ENCODE assay signal across 8 mouse cellular contexts in genomic region chr17:55958918-55959728, GRCm38 (mm10). TPM values are rescaled to one million over a fixed set of nuclear protein-coding genes. Genes with fewer than 3 reads are reported as not detected.
DNase-seq lines count a peak whose midpoint lies in the region; ATAC-seq and TF ChIP-seq lines count a peak whose summit lies in the region.

Yju2 (plus strand) TSS chr17:55959099.

- peak; percentile 90 for DNase-seq in Patski (ENCODE audit: low read depth, low spot score)
- DNase-seq in cerebellum, postnatal 14 days: peak; percentile 94 to 96
- peak; percentile 90 to 93 for DNase-seq in frontal cortex, postnatal 14 days (ENCODE audit: low spot score in 2 of 2)
- peak; percentile 90 to 91 for DNase-seq in layer of hippocampus, postnatal 25 days (ENCODE audit: extremely low spot score in 1 of 2, low spot score in 1 of 2)
- peak; percentile 94 for DNase-seq in lung, postnatal 25 days (ENCODE audit: low spot score)
- peak; percentile 98 for DNase-seq in retina, embryonic 14.5 days (ENCODE audit: low spot score)
- DNase-seq in thymus, postnatal 4 days: peak; percentile 90

- ATAC-seq in Patski: peak; percentile 97
- ATAC-seq in hindbrain, embryonic 13.5 days (ENCODE audit: low FRiP score): peak; percentile 89

- in situ Hi-C loops in Patski (cut with MboI; ENCODE audit: low pct_unique_long_range_greater_than_20kb): no loop called here

- no peaks in the 10 kb centered on the region for H3K9me3 ChIP-seq in hindbrain, embryonic 13.5 days

- peak within 1 kb of the TSS; percentile 74 for H3K9ac ChIP-seq in hindbrain, embryonic 13.5 days

- peaks cover 49% of the 10 kb centered on the region for H3K4me1 ChIP-seq in hindbrain, embryonic 13.5 days (replicated peaks)

- peaks cover 28% of the 10 kb centered on the region for H3K36me3 ChIP-seq in hindbrain, embryonic 13.5 days

- WGBS in hindbrain, embryonic 13.5 days: under 1% methylated on average over 46 of the region's 46 CpGs

- peak within 1 kb of the TSS; percentile 51 for H3K4me3 ChIP-seq in hindbrain, embryonic 13.5 days

- peak within 1 kb of the TSS; percentile 94 for H3K27ac ChIP-seq in hindbrain, embryonic 13.5 days

- no peaks in the 10 kb centered on the region for H3K27me3 ChIP-seq in Patski
- peaks cover 13% of the 10 kb centered on the region for H3K27me3 ChIP-seq in hindbrain, embryonic 13.5 days

- H3K4me2 ChIP-seq in hindbrain, embryonic 13.5 days: peak within 1 kb of the TSS; percentile 74

- CTCF ChIA-PET in Patski (lab: Charles Lee): interaction anchor here (0.8 to 1.1 kb wide), 3 partner anchors 73 to 257 kb away, joined by 3 read pairs; partner anchors contain the start of gene Sh3gl1

- TF ChIP-seq CTCF in Patski (IDR thresholded peaks at IDR 0.05): no peak

- POLR2A ChIA-PET in Patski (lab: Charles Lee): interaction anchor here (0.7 kb wide), 2 partner anchors 148 to 249 kb away, joined by 3 read pairs; no protein-coding TSS in a partner anchor

RNA-seq across cellular contexts. Expression of gene Yju2, which starts in this region (rescaled TPM):
- 15.0 TPM for polyA plus RNA-seq in Patski (2021)
- 23.2 and 25.2 TPM in 2 replicates for polyA plus RNA-seq in hindbrain, embryonic 13.5 days (2015; fragmentation: Nextera tagmentation; extraction: Ambion mirVana)
- total RNA-seq in layer of hippocampus, postnatal 25 days (2021): 10 to 100 TPM; 16.7 to 16.9 TPM

Comparison
In these comparisons a context has a peak if more than half of its experiments do, and no peak if none do; other contexts are left out.
1. Peak in every context shown above with its lines: DNase-seq, ATAC-seq, H3K4me3 ChIP-seq and H3K27ac ChIP-seq.